Mouse (Mus musculus): Measurements from ENCODE around the gene Tle6.

Gene Tle6

DNA sequence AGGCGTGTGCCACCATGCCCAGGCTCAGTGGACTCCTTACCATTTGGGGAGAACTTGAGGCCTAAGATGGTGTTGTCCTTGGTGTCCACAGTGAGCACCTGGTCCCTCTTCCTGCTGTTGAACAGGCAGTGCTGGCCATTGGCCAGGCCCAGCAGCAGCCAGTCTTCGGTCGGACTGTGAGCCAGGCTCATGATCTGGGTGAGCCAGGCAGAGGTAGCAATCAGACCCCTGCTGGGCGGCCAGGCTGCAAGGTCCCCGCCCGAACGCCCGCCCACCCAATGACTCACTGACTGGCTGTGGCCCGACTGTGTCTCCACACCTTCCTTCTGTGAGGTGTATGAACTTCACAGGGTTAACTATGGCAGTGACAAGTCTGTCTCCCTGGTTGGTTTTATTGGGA is 9.0 kb downstream of the Tle6 start:
- peak; percentile 34 to 66 for DNase-seq

DNA sequence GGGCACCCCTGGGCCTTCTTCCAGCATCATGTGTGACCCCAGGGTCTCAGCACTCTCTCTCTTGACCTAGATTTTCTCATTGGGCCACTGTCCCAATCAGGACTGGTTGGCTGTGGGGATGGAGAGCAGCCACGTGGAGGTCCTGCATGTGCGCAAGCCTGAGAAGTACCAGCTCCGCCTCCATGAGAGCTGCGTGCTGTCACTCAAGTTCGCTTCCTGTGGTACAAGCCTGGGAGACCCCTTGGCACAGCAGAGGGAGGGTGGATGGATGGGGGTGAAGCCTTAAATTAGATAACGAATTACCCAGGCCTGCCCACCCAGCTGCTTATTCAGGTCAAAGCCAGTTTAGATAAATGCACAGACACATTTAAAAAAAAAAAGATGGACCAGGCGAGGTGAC is 12.1 kb downstream of the Tle6 start:
- no peak for DNase-seq

DNA sequence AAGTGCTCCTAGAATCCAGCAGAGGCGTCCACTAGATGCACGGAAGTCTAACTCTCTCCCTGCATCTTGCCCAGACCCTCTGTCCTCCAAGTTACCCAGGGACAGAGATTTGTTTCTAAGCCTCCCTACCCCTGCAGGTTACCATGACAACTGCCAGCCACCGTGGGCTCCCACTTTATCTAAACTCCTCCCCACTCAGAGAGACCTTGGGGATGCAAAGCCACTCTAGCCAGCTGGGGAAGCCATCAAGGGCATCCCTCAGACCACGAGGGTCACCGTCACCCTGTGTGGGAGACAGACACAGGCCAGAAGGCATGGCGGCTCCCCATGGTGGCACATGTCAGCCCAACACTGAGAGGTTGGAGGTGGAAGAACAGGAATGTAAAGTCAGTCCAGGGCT is 17.5 kb downstream of the Tle6 start:
- no peak for DNase-seq

DNA sequence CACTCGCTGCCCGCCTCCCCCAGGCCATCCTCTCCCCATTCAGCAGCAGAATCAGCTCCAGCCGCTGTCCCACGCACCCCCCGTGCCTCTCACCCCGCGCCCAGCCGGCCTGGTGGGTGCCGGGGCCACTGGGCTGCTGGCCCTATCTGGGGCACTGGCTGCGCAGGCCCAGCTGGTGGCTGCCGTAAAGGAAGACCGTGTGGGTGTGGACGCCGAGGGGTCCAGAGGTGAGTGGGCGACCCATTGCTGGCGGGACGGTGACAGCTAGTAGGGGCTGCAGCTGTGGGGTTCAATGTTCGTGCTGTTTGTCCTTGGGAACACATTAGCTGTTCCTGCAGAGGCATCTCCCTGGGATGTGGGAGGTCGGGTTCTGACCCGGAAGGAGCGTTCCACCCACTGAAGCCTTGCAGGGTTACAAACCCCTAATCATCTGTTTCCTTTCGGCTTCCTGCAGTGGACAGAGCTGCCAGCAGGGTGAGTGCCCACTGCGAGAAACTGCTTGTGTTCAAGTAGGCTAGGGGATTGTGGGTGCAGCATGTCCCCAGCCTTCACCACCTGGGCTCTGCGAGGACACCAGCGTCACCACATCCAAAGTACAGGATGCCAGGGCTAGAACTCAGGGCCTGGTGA is 20.3 kb downstream of the Tle6 start:
- peak in 1 of 2 experiments; percentile 33 for DNase-seq

DNA sequence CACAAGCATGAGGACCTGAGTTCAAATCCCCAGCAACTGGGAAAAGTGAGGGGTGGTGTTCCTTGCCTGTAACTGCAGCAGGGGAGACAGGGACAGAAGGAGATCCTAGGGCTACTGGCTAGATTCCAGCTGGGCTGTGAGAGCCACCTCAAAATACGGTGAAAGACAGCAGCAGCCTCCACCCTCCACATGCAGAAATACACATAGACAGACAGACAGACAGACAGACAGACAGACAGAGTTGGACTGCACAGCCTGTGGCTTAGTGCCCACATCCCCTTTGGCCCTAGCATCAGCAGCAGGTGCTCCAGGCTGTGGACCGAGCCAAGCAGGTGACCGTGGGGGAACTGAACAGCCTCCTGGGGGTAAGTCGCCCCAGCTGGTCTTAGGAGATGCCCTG is 20.9 kb downstream of the Tle6 start:
- DNase-seq, result peak; percentile 63 to 65

DNA sequence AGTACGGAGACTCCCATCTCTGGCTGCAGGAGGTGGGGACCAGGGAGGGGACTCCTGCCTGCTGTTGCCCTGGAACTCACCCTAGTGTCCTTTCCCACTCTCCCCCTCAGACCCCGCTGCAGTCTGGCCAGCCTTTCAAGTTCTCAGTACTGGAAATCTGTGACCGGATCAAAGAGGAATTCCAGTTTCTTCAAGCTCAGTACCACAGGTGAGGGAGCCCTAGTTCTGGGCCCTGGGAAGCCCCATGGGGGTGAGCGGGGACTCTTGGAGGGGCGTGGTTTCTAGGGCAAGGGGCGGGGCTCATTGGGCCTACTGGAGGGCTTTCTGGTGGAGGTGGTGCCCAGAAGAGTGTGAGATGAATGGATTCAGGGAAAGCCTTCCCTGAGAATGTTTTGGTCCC is 25.2 kb downstream of the Tle6 start:
- peak; percentile 58 to 70 for DNase-seq

DNA sequence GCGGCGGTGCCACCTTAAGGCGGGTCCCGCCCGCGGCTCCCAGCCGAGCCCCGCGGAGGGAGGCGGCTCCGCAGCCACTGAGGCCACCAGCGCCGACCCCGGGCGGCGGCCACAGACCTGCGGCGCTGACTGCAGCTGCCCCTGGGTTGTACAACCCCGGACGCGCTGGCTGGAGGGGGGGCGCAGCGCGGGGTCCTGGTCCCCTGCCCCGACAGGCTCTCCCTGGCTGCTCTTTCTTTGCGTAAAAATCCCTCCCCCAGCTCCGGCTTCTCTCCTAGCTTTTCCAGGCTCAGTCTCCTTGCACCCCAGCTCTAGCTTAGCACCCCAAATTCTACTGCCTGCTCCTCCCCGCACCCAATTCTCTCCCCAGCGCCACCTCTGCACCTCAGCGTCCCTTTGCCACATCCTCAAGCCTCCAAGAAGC is 25.7 kb downstream of the Tle6 start:
- peak; percentile 76 to 82 for DNase-seq

DNA sequence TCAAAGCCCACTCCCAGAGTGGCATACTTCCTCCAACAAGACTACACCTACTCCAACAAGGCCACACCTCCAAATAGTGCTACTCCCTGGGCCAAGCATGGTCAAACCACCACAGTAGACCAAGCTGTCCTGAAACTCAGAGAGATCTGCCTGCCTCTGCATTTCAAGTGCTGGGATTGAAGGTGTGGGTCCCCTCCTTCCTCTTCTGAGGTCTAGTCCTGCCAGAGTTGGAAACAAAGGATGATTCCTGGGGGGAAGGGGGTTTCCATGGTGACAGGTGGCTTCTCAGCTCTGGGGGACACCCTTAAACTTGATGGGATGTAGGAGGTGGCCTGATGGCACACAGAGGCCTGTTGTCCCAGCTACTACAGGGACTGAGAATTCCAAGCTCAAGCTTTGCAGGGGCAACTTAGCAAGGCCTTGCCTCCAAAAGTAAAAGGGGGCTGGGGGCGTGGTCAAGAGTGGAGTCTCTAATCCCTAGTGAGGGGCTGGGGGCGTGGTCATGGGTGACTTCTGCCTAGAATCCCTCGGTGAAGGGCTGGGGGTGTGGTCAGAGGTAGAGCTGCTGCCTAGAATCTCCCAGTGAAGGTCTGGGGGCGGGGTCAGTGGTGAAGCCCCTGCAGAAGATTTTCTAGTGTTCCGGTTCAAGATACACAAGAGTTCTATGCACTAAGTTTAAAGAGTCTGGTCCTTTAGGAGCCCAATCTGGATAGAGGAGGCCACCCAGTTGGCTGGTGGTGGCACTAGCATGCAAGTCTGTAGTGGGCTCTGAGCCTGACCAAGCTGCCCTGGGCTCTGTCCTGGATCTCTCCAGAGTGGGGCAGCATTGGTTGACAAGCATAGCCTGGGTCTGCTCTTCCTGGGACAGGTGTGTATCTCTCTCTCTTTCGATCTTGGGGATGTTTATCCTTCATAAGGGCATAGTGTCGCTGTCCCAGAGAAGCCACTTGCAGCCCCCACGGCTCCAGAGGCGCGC is 26.5 kb downstream of the Tle6 start, which contains the start of gene Tle2:
TSS of gene Tle2 (plus strand) at position 481 of the 976 bp plus-strand sequence.
- peak in 1 of 2 experiments; percentile 68 for DNase-seq

DNA sequence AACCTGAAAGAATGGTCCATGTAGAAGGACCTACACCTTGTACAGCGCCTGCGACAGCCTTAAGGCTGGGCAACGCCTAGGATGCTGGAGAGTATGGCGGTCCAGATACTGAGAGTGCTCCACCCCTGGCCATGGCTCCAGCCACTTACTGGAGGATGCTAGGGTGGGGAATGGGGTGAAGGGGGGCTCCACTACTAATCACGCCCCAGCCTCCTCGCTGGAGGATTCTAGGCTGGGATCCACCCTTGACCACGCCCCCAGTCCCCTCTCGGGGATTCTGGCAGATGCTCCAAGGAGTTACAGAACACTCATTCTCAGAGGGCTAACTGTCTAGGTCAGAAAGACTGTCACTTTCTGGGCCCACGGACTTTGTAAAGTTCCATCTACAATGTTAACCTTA is 27.9 kb downstream of the Tle6 start:
- peak in 1 of 2 experiments; percentile 46 for DNase-seq

DNA sequence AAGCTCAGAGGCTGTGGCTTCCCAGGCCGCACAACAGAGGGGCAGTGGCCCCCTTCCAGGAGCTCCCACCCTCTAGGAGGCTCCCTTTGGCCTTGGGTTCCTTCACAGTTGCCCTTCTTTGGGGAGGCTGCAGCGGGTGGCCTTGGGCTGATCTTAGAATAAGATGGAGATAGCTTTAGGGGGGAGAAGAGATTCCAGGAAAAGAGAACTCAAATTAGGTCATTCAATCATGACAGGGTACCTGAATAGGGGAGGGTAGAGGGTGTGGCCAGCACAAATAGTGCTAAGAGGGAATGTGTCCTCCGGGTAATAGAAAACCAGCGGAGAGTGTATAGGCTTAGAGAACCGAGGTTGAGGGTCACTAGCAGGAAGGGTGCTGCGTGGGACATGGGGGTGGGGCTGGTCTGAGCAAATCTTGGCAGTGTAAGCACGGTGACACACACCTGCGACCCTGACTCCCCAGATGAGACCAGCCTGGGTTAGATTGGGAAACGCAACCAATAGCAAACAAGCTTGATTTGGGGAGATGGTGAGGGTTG is 28.7 kb downstream of the Tle6 start:
- peak in 1 of 2 experiments; percentile 53 for DNase-seq

DNA sequence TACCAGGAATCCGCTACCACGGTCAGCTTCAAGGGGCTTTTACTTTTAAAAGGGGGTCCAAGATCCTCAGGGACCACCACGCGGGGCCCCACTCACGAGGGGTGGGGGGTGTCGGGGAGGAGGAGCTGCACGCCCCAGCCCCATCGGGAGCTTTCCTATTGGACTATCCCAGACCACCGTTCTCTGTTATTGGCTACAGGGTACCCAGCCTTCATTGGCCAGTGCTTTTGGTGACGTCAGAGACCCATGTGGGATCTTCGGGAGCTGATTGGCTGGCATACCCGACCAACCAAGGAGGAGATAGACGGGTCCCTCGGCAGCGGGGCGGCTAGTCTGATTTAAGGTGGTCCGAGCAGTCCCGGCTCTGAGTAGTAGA is 29.4 kb downstream of the Tle6 start:
- peak; percentile 99 for DNase-seq

DNA sequence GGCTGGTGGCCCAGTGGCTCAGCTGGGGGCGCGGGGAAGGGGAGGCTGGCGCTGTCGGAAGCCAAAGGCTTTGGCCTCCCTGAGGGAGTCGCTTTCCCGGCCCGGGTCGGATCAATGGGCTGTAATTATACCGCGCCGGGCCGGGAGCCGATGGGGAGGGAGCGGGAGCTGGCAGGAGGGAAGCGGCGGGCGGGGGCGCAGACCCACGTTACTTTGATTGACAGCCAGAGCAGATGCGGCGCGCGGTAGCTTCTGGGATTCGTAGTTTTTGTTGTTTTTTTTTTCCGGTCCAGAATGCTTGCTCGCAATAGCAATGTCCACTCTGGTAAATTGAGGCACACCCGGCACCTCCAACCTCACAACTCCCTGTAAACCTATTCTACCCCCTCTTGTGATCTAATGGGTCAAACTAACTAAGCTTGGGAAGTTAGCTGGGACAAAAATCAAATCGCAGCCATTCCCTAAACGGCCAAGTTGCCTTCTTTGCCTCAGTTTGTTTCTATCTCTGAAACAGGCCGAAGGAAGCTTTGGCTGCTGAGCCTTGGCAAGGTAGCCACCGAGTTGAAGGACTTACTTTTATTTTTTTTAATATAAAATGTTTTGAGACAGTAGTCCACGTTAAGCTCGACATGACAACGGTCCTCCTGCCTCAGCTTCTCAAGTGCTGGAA is 29.9 kb downstream of the Tle6 start:
- DNase-seq, result peak; percentile 98

DNA sequence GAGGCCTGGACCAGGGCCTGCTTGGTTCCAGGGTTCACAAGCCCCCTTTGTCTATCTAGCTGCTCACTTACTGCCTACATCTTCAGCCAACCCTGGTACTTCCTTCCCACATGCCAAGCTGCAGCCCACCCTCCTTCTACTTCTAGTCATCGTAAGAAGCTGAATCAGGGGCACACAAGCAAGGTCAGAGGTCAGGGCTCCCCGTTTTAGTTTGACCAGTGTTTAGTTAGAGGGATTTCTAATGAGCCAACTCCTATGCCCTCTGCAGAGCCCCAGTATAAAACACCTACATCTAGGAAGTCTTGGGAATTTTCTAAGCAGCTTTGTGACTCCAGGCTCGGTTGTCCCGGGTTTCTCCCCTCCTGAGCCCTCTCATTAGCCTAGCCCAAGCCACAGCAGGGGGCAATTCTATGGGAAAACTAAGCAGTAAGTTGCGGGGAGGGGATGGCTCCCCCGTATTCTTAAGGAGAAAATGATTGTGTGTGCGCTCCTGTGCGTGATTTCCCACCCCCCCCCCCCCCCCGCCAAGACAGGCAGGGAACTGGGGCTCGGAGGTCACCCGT is 30.6 kb downstream of the Tle6 start:
- no peak for DNase-seq

DNA sequence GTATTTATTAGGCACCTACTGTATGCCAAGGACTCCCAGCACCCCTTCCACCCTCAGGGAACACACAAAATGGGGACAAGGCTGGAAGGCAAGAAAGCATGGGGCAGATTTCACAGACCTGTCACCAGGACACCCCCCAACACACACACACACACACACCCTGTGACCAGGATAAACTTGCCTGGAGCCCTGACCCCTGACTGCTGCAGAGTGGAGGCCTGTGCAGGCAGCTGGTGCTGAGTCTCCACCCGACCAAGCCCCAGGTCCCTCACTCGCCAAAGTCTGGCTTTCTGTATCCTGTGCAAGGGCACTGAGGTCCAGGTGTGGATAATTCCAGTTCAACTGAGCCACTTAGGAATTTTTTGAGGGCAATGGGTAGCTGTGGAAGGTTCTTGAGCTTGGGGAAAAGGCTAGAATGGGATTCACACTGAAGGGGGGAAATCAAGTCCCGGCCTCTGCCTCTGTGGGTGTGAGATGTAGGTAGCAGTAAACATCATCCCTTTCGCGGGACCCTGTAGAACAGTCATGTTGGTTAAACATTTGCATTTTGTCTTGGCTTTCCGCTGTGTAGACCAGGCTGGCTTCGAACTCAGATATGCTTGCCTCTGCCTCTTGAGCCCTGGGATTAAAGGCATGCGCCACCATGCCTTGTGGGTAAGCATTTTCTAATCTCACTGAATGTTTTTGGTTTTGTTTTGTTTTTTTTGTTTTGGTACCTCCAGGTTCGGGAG is 31.2 kb downstream of the Tle6 start:
- peak; percentile 27 to 31 for DNase-seq

DNA sequence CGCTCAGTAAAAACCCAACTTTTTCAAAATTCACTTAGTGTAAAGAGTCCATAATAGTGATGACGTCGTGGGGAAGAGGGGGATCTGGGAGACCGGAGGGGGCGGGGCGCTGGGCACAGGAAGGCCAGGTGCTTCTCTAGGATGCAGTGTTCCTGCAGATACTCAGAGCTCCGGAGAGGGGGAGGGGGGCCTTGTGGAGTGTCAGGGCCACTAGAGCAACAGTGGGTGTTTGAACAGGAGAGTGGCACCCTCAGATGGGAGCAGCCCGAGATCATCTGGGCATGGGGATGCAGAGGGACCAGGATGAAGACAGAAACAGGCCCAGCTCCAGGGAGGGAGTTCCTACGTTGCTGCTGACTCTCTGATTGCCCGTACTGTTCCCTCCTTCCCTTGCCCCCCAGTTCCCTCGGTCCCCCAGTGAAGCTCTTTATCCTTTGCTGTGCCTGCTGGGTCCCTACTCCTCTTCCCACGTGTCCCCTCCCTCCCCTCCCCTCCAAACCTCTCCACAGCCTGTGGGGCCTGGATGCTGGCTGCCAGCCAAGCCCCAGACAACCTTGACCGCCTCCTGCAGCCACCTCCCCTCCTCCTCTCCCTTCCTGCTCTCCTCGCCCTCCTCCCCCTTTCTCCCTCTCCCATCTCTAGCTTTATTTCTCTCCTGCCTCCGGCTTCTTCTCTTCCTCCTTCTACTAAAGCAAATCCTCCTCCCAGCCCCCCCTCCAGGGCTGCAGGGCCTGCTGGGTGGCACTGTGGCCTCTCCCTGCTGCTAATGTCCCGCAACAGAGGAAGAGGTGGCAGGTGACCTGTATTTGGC is 32.3 kb downstream of the Tle6 start:
- peak; percentile 29 to 65 for DNase-seq

DNA sequence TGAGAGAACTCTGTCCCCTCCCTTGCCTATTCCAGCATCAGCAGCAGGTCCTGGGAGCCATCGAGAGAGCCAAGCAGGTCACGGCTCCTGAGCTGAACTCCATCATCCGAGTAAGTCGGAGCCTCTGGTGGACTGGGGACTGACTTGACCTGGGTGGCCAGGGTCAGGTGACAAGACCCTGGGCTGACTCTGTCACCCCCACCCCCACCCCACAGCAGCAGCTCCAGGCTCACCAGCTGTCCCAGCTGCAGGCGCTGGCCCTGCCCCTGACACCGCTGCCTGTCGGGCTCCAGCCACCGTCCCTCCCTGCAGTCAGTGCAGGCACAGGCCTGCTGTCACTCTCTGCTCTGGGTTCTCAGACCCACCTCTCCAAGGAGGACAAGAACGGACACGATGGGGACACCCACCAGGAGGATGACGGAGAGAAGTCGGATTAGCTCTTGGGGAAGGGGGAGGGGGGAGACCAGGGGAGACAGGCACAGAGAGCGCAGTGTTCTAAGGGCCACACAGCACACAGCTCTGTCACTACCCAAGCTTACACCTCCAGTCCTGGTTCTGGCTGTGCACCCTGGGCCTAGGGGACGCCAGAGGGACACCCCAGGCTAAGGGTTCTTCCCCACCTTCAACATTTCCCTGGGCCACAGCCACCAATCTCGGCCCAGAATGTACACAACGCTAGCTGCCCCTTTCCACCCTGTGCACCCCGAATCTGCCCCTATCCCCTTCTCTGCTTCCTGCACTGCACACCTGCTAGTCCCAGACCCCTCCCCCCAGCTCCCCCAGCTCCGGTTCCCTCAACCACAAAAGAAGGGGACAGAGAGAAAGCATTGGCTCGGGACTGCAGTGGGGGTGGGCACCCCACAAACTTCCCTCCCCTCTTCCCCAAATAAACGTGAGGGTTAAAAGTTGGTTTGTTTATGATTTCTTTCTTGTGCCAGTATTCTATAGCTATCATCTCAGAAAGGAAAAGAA is 35.3 kb downstream of the Tle6 start:
- DNase-seq, result peak in 1 of 2 experiments; percentile 25

DNA sequence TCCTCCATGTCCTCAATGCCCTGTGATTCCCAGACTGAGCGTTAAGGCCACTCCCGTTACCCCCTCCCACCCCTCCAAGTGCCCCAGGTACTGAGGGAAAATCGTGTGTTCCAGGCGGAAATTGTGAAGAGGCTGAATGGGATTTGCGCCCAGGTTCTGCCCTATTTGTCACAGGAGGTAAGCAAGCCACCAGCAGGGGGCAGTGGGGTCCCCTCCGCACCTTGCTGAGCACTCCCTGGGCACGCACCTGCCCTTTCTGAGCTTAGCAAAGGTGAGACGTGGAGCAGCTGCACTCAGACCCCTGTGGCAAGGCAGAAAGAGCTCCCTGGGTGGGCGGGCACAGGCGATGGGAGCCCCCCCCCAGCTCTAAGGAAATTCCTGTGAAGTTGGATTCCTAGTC is 36.1 kb downstream of the Tle6 start:
- DNase-seq, result peak; percentile 67 to 82

DNA sequence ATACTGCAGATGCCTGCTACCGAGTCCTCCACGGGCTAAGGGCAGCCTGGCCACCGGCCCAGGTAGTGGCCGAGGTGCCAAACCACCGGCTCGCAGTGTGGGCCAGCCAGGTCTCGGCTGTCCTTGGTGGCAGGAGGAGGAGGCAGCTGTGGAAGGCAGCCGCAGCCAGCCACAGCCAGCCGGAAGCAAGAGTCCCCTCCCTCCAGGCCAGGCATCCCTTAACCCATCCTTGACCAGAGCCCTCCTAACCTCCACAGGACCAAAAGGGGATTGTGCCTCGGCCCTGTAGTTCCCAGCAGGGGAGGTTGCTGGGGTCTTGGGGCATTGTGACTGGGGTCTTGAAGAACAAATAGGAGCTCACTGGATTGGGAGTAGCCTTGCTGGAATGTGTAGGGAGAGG is 36.7 kb downstream of the Tle6 start:
- peak; percentile 61 to 75 for DNase-seq

DNA sequence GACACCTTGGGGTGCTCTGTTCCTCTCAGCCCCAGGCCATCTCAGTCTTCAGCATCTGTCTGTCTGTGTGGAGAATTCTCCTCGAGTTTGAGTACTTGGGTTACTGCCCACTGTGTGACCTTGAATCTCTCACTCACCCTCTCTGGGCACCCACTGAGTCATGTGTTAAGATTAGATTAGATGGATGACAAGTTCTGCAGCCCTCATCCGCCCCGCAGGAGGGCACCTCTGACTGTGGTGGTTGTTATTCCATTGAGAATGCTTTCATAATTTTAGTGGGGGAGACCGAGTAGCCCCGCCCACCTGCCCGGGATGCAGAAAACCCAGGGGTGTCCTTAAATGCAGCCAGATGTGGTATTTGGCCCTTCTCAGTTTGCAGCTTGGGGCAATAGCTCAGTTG is 37.4 kb downstream of the Tle6 start:
- peak in 1 of 2 experiments; percentile 46 for DNase-seq

DNA sequence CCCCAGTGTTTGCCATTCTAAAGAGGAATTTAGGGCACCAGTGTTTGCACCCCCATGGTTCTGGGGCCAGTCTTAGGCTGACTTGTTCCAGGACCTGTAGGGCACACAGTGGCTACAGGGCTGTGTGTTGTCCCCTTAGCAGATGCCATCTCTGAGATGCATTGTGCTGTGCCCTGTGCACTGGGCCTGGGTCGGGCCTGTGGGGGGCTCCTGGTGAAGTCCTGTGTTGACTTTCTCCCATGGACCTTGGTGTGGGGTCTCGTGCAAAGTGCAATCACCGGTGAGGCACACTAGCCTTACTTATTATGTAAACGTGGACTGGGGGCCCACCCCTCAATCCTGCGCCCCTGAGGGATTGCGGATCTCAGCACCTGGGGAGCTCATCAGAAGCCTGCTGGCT is 38.5 kb downstream of the Tle6 start:
- DNase-seq, result peak in 1 of 2 experiments; percentile 26
